Mouse (Mus musculus) midbrain, embryonic 13.5 days (tissue): ENCODE measurements around the gene Etfb. TPM values are rescaled to one million over a fixed set of nuclear protein-coding genes. Genes with fewer than 3 reads are reported as not detected.

Source experiments
- ATAC-seq: fragments of 200-750 bp; cut with Nextera tagmentation; 2 replicates; pipeline ENCODE4 v1.8.0; 2017; ENCODE audit warnings: mild to moderate bottlenecking, moderate TSS enrichment, moderate library complexity
- H3K27ac ChIP-seq: fragments of 300-500 bp; sonication (generic); 2 replicates; pipeline ENCODE4 v1.5.1; 2015; ENCODE audit warnings: inconsistent platforms, mild to moderate bottlenecking, moderate library complexity
- H3K27me3 ChIP-seq: fragments of 300-500 bp; sonication (generic); 2 replicates; pipeline ENCODE4 v1.6.1; 2015; ENCODE audit warnings: mild to moderate bottlenecking, inconsistent platforms
- H3K36me3 ChIP-seq: fragments of 300-500 bp; sonication (generic); 2 replicates; pipeline ENCODE4 v1.6.1; 2015; ENCODE audit warnings: mild to moderate bottlenecking, inconsistent platforms
- H3K4me1 ChIP-seq: fragments of 300-500 bp; sonication (generic); replicated peaks from 2 replicates; pipeline ENCODE4 v1.6.1; 2015; ENCODE audit warnings: inconsistent platforms
- H3K4me2 ChIP-seq: fragments of 300-500 bp; sonication (generic); replicated peaks from 2 replicates; pipeline ENCODE4 v1.6.1; 2015; ENCODE audit warnings: moderate library complexity, mild to moderate bottlenecking, inconsistent platforms
- H3K4me3 ChIP-seq: fragments of 300-500 bp; sonication (generic); replicated peaks from 2 replicates; pipeline ENCODE4 v1.5.1; 2015; ENCODE audit warnings: mild to moderate bottlenecking, inconsistent platforms
- H3K9ac ChIP-seq: fragments of 300-500 bp; sonication (generic); replicated peaks from 2 replicates; pipeline ENCODE4 v1.6.1; 2015; ENCODE audit warnings: mild to moderate bottlenecking, inconsistent platforms
- H3K9me3 ChIP-seq: fragments of 300-500 bp; sonication (generic); 2 replicates; pipeline ENCODE4 v1.6.1; 2016; ENCODE audit warnings: mild to moderate bottlenecking, inconsistent platforms
- WGBS: fragments of 180-500 bp; shearing (Covaris S2); methylation state at CpG from one replicate; pipeline ENCODE4 v1.1.7; 2015; 5-methylcytosine and 5-hydroxymethylcytosine counted together
- polyA plus RNA-seq: library from polyadenylated mRNA; unstranded; fragments of >200 nt; fragmentation: Nextera tagmentation; extraction: Ambion mirVana; gene quantifications from 2 replicates; pipeline ENCODE4 v1.2.1, GENCODE M21; 2015

Etfb gene
- polyA plus RNA-seq, 1 experiment from 2014 or later, result 142 TPM

DNA sequence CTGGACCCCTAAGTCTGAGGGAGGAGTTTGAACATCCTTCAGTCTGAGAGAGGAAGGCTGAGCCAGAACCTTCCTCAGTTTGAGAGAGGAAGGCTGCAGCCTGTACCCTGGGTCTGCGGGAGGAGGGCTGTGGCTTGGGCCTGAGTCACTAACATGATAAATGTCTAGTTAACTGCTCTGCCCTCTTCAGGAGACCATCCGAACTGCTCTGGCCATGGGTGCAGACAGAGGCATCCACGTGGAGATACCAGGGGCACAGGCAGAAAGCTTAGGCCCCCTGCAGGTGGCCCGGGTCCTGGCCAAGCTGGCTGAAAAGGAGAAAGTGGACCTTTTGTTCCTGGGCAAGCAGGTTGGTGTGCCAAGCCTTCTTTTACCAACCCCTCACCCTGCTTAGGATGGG is 8.7 kb downstream of the Etfb start:
- Histone ChIP-seq H3K36me3 (peaks cover 49% of the 10 kb centered on the region), H3K27ac (no peak overlapping the region), H3K4me2 (no peak overlapping the region), H3K9me3 (no peaks in the 10 kb centered on the region), H3K4me3 (no peak overlapping the region), H3K9ac (no peak overlapping the region), H3K4me1 (no peaks in the 10 kb centered on the region), H3K27me3 (no peaks in the 10 kb centered on the region)
- 47% methylated on average over 4 of the region's 4 CpGs for WGBS
- ATAC-seq, result peak; percentile 39; the same call in 1 of the 2 replicates

DNA sequence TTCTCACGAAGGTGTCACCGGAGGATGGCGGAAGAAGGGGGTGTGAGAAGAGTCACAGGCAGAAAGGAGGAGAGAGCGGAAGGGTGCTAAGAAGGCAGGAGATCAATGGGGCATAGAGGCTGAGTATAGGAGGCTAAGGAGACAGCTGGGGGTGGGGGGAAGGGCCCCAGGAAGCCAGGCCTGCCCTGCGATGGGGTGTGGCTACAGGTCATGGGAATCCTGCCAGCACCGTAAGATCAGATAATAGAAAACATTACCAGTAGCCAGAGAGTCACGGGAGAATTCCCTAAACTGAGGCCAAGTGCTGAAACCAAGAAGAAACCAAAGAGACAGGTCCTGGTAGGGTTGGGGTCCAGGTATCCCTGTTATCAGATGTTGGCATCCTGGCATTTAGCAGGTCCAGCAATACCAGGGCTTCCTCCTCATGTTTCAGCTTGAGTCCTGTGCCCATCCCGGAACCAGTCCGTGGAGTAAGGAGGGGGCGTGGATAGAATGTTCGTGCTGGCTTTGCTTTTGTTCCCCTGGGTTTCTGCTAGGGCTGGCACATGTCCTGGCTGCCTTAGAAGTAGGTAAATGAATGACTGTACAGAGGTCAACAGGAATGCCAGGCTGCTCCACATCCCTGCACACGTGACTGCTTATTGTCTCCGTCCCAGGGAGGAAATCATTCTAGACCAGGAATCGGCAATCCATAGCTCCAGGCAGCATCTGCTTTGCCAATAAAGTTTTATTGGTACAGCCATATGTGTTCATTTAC is 9.9 kb downstream of the Etfb start:
- 95% methylated on average over 14 of the region's 14 CpGs for WGBS
- ATAC-seq, result no peak

DNA sequence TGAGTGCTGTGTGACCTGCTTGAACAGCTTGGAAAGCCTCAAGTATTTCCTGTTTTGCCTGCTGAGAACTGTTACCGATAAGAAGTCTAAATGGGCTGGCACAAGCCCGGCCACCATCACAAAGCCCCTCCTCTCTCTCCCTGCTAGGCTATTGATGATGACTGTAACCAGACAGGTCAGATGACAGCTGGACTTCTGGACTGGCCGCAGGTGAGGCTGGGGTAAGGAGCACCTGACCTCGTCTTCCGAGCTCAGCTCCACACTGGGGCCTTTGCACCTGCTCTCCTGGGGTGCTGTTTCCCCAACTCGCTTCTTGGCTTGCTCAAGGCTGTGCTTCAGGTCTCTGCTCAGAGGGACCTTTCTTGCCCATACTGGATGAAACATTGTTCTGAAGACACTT is 10.5 kb downstream of the Etfb start:
- no peaks in the 10 kb centered on the region for H3K4me1 ChIP-seq
- no peak overlapping the region for H3K4me3 ChIP-seq
- WGBS, result 93% methylated on average over 6 of the region's 6 CpGs
- H3K9ac ChIP-seq, result no peak overlapping the region
- H3K9me3 ChIP-seq, result no peaks in the 10 kb centered on the region
- peaks cover 56% of the 10 kb centered on the region for H3K36me3 ChIP-seq
- no peak overlapping the region for H3K4me2 ChIP-seq
- ATAC-seq, result no peak
- no peaks in the 10 kb centered on the region for H3K27me3 ChIP-seq
- H3K27ac ChIP-seq, result no peak overlapping the region

More for the DNA sequence above, 9.9 kb downstream of the Etfb start:
- Histone ChIP-seq H3K4me3 (no peak overlapping the region), H3K27ac (no peak overlapping the region), H3K9ac (no peak overlapping the region), H3K36me3 (peaks cover 56% of the 10 kb centered on the region), H3K27me3 (no peaks in the 10 kb centered on the region), H3K4me1 (no peaks in the 10 kb centered on the region), H3K9me3 (no peaks in the 10 kb centered on the region), H3K4me2 (no peak overlapping the region)

DNA sequence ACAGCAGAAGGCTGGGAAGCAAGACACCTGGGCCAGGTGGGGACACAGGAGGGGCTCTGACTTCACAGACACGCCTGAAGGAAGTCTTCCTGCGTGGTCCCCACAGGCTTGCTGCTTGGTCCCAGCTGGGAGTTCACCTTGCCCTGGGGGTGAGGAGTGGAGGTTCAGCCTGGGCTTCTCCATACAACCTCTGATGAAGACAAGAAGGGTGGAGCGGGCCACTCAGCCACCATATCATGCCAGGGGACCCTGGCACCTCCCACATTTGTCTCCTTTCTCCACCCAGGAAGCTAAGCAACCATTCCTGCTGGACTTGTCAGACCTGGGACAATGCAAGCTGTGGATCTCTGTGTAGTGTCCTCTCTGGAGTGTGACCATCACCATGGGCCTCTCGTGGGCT is 19.0 kb downstream of the Etfb start, which contains the start of gene Vsig10l:
TSS of gene Vsig10l (plus strand) at position 301 of the 400 bp plus-strand sequence.
- Histone ChIP-seq H3K9ac (no peak within 1 kb of the TSS), H3K27ac (no peak within 1 kb of the TSS), H3K9me3 (no peaks in the 10 kb centered on the region), H3K4me1 (peaks cover 18% of the 10 kb centered on the region), H3K27me3 (peaks cover 18% of the 10 kb centered on the region), H3K4me3 (no peak within 1 kb of the TSS), H3K36me3 (peaks cover 5% of the 10 kb centered on the region), H3K4me2 (no peak within 1 kb of the TSS)
- no peak for ATAC-seq
- 69% methylated on average over 4 of the region's 4 CpGs for WGBS

DNA sequence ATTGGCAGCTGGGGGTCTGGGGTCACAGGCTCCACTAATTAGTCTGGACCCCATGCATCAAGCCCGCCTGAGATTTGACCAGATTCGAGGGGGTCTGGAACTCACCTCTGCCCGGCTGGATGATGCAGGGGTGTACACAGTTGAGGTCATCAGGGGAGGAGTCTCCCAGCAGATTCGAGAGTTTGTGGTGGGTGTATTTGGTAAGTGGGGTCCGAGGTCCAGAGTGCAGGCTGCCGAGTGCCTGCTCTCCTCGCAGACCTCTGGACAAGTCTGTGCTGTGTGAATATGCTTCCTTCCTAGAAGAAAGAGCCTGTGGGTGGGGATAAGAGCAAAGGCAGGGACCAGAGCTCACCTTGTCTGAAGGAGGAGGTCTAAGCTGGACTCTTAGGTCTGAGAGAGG is 20.1 kb downstream of the Etfb start:
- H3K36me3 ChIP-seq, result no peaks in the 10 kb centered on the region

DNA sequence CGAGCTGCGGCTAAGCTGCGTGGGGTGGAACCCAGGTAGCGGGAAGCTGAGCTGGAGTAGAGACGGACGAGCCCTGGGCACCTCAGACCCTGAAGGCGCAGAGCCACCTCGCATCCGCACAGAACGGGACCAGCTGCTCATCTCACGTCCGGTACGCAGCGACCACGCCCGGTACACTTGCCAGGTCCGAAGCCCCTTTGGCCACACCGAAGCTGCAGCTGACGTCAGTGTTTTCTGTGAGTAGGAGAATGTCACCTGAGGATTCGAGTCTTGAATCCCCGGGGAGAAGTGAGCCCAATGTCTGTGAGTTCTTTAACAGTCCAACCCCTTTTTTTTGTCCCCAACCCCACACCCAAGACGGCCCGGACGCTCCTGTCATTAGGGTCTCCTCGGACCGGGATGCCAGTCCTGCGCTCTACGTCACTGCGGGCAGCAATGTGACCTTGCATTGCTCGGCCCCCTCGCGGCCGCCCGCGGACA is 21.0 kb downstream of the Etfb start:
- Histone ChIP-seq H3K9me3 (no peaks in the 10 kb centered on the region), H3K27ac (no peak overlapping the region)

More for the DNA sequence above, 20.1 kb downstream of the Etfb start:
- H3K4me2 ChIP-seq, result no peak overlapping the region
- H3K27ac ChIP-seq, result no peak overlapping the region
- H3K4me1 ChIP-seq, result peaks cover 18% of the 10 kb centered on the region
- no peak overlapping the region for H3K4me3 ChIP-seq
- 84% methylated on average over 7 of the region's 7 CpGs for WGBS
- no peak overlapping the region for H3K9ac ChIP-seq
- no peak for ATAC-seq
- no peaks in the 10 kb centered on the region for H3K9me3 ChIP-seq
- H3K27me3 ChIP-seq, result peaks cover 24% of the 10 kb centered on the region

DNA sequence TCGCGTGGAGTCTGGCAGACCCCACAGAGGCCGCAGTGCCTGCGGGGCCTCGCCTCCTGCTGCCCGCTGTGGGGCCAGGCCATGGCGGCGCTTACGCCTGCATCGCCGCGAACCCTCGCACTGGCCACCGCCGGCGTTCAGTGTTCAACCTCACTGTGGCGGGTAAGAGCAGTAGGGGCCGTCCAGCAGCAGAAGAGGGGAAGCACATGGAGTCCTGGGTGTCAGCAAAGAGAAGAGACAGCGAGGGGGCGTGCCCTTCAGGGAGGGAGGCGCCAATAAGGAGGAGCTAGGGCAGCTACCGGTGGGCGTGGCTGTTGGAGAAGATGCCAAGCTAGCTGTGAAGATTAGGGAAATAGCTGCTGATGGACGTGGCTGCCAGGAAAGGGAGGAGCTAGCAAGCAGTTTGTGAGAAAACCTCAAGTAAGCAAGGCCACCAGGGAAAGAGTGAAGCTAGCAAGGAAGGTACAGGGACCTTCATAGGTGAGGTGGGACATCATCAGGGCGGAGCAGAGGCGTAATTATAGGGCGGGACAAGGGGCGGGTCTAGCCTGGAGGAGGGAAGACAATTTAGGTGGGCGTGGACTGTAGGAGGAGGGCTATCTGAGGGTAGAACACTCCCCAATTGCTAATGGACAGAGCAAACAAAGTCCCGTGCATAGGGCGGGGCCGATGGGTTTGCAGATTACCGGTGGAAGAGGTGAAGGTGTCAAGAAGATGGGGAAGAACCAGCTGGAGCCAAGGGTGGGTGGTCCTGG is 21.6 kb downstream of the Etfb start:
- under 1% methylated on average over 33 of the region's 33 CpGs for WGBS
- Histone ChIP-seq H3K36me3 (no peaks in the 10 kb centered on the region), H3K9me3 (no peaks in the 10 kb centered on the region), H3K4me3 (peak overlapping the region; percentile 49), H3K27ac (no peak overlapping the region), H3K4me2 (peak overlapping the region; percentile 76), H3K9ac (peak overlapping the region; percentile 64), H3K4me1 (peaks cover 18% of the 10 kb centered on the region), H3K27me3 (peaks cover 24% of the 10 kb centered on the region)
- ATAC-seq, result peak; percentile 82

More for the DNA sequence above, 21.0 kb downstream of the Etfb start:
- WGBS, result 5% methylated on average over 35 of the region's 35 CpGs
- Histone ChIP-seq H3K36me3 (no peaks in the 10 kb centered on the region), H3K4me1 (peaks cover 18% of the 10 kb centered on the region), H3K4me3 (peak overlapping the region; percentile 49), H3K4me2 (peak overlapping the region; percentile 76), H3K9ac (peak overlapping the region; percentile 64), H3K27me3 (peaks cover 24% of the 10 kb centered on the region)
- peak; percentile 79 for ATAC-seq

DNA sequence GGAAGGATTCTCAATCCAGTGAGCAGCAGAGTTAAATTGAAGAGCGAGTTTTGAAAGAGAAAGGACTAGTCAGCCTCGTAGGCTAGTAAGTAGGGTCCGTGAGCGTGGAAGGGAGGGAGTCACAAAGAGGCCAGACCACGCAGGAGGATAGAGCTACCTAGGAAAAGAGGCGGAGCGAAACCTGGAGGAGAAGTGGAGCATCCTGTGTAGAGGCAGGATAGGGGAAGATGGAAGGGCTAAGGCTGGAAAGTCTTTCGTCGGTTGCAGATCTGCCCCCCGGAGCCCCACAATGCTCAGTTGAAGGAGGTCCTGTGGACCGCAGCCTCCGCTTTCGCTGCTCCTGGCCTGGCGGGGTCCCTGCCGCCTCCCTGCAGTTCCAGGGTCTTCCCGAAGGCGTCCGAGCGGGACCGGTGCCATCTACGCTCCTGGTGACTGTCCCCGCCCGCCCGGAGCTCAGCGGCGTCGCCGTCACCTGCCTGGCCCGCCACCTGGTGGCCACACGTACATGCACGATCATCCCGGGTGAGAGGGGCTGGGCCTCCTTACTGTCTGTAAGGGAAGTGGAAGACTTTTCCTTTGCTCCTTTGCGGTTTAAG is 22.3 kb downstream of the Etfb start:
- Histone ChIP-seq H3K27me3 (peaks cover 24% of the 10 kb centered on the region), H3K4me1 (peaks cover 18% of the 10 kb centered on the region), H3K9ac (peak overlapping the region; percentile 54), H3K9me3 (no peaks in the 10 kb centered on the region), H3K36me3 (no peaks in the 10 kb centered on the region), H3K4me2 (peak overlapping the region; percentile 76), H3K4me3 (peak overlapping the region; percentile 49), H3K27ac (no peak overlapping the region)
- peak; percentile 69 for ATAC-seq
- WGBS, result 2% methylated on average over 32 of the region's 33 CpGs

DNA sequence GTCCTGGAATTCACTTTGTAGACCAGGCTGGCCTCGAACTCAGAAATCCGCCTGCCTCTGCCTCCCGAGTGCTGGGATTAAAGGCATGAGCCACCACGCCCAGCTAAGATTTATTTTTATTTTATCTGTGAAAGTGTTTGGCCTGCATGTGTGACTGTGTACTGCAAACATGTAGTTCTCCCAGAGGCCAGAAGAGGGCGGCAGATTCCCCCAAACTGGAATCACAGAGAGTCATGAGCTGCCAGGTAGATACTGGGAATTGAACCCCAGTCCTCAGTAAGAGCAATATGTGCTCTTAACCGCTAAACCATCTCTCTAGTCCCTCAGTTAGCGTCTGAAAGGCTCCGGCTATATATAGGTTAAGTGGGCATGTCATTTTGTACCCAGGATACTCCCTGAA is 26.5 kb downstream of the Etfb start:
- Histone ChIP-seq H3K27me3 (peaks cover 13% of the 10 kb centered on the region), H3K4me2 (no peak overlapping the region), H3K27ac (no peak overlapping the region), H3K4me1 (peaks cover 15% of the 10 kb centered on the region), H3K4me3 (no peak overlapping the region), H3K9ac (no peak overlapping the region), H3K36me3 (peaks cover 16% of the 10 kb centered on the region), H3K9me3 (no peaks in the 10 kb centered on the region)
- WGBS, result 37% methylated on average over 8 of the region's 8 CpGs
- ATAC-seq, result no peak

DNA sequence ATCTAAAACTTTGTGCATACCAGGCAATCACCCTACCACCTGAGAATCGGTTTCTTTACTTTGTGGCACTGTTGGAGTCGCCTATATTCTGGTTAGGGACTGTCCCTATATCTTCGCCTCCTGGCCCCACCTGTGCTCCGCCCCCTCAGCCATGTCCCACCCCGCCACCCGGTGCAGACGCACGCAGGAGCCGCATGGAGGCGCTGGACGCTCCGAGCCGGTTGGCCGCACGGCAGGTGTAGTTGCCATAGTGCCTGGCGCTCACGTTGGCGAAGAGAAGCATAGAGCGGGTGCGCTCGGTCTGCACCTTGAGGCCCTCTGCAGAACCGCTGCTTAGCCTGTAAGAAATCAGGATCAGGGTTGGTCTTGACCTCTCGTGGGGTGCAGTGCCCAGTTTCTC is 31.8 kb downstream of the Etfb start:
- Histone ChIP-seq H3K9me3 (no peaks in the 10 kb centered on the region), H3K9ac (no peak overlapping the region), H3K4me3 (no peak overlapping the region), H3K4me2 (no peak overlapping the region), H3K4me1 (peaks cover 10% of the 10 kb centered on the region), H3K36me3 (peaks cover 39% of the 10 kb centered on the region), H3K27ac (no peak overlapping the region), H3K27me3 (peaks cover 31% of the 10 kb centered on the region)
- WGBS, result 17% methylated on average over 23 of the region's 23 CpGs
- ATAC-seq, result no peak

DNA sequence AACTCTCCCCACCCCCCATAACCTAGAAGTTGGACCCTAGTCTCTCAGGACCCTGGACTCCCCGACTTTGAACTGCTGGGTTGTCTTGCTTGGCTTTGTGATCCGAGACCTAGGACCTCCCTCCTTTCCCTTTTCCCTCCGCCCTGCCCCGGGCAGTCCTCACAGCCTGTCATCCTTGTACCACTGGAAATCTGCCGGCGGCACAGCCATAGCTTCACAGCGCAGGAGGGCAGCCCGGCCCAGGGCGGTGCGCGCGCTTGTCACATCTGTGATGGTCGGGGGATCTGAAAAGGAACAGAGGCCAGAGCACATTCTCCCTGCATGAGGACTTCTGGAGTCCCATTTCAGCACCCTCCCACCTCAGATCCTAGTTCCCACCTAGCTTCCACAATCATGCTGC is 32.5 kb downstream of the Etfb start:
- no peak overlapping the region for H3K4me2 ChIP-seq
- H3K27me3 ChIP-seq, result peaks cover 31% of the 10 kb centered on the region
- peak; percentile 31; the same call in 1 of the 2 replicates for ATAC-seq
- no peaks in the 10 kb centered on the region for H3K9me3 ChIP-seq
- 7% methylated on average over 13 of the region's 13 CpGs for WGBS
- no peak overlapping the region for H3K4me3 ChIP-seq
- no peak overlapping the region for H3K27ac ChIP-seq
- H3K4me1 ChIP-seq, result peaks cover 10% of the 10 kb centered on the region
- H3K9ac ChIP-seq, result no peak overlapping the region
- peaks cover 39% of the 10 kb centered on the region for H3K36me3 ChIP-seq

DNA sequence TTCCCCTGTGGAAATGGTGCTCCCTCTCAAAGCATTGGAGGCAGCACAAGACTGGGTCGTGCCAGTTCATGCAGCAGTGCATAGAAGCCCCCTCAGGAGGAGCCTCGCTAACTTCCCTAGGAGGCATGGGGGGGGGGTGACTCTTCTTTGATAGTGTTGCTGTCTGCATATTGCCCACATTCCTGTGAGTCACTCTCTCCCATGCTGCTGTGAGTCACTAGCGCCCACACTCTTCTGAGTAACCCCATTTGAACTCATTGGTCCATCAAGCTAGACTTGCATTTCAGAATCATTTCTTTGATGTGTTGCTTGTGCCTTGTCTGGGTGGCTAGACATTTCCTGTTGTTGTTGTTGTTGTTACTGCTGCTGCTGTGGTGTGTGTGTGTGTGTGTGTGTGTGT is 37.3 kb downstream of the Etfb start:
- H3K27me3 ChIP-seq, result peaks cover 25% of the 10 kb centered on the region
- no peak overlapping the region for H3K4me3 ChIP-seq
- 66% methylated on average over 3 of the region's 3 CpGs for WGBS
- H3K9me3 ChIP-seq, result no peaks in the 10 kb centered on the region
- ATAC-seq, result no peak
- peaks cover 16% of the 10 kb centered on the region for H3K36me3 ChIP-seq
- no peak overlapping the region for H3K4me2 ChIP-seq
- no peak overlapping the region for H3K27ac ChIP-seq
- peaks cover 25% of the 10 kb centered on the region for H3K4me1 ChIP-seq
- no peak overlapping the region for H3K9ac ChIP-seq
